Mouse (Mus musculus) lung, postnatal 10 days (tissue): Measurements from ENCODE around the gene Gsto1.

Source experiments
- DNase-seq: peaks from one replicate; pipeline ENCODE4 v3.0.0; 2021

Gene Gsto1

GRCm38 (mm10) chr19:47890489-47891130 is 35.8 kb downstream of the Gsto1 start:
- peak; percentile 58 for DNase-seq

- peak; percentile 70 for DNase-seq
Measured at GRCm38 (mm10) chr19:47891562-47892312, 37.0 kb downstream of the Gsto1 start.

GRCm38 (mm10) chr19:47893092-47893491 is 38.3 kb downstream of the Gsto1 start:
- no peak for DNase-seq

- DNase-seq: no peak
Measured at GRCm38 (mm10) chr19:47898472-47899079, 43.8 kb downstream of the Gsto1 start.

- no peak for DNase-seq
Measured at GRCm38 (mm10) chr19:47900012-47900411, 45.2 kb downstream of the Gsto1 start.

- no peak for DNase-seq
Measured at GRCm38 (mm10) chr19:47900558-47900957, 45.8 kb downstream of the Gsto1 start.

- DNase-seq: peak; percentile 62
Measured at GRCm38 (mm10) chr19:47902316-47903201, 47.8 kb downstream of the Gsto1 start.

- no peak for DNase-seq
Measured at GRCm38 (mm10) chr19:47903679-47904078, 48.9 kb downstream of the Gsto1 start.

GRCm38 (mm10) chr19:47905081-47905480 is 50.3 kb downstream of the Gsto1 start:
- no peak for DNase-seq

- DNase-seq: no peak
Measured at GRCm38 (mm10) chr19:47905603-47906002, 50.8 kb downstream of the Gsto1 start.

GRCm38 (mm10) chr19:47907596-47907995 is 52.8 kb downstream of the Gsto1 start:
- DNase-seq: no peak

- no peak for DNase-seq
Measured at GRCm38 (mm10) chr19:47908961-47909371, 54.2 kb downstream of the Gsto1 start.

- DNase-seq: peak; percentile 76
Measured at GRCm38 (mm10) chr19:47909387-47910116, 54.8 kb downstream of the Gsto1 start.

GRCm38 (mm10) chr19:47910117-47910618 is 55.4 kb downstream of the Gsto1 start:
- no peak for DNase-seq

- DNase-seq: no peak
Measured at GRCm38 (mm10) chr19:47910751-47911150, 56.0 kb downstream of the Gsto1 start.

GRCm38 (mm10) chr19:47913344-47913743 is 58.6 kb downstream of the Gsto1 start:
- no peak for DNase-seq

- no peak for DNase-seq
Measured at GRCm38 (mm10) chr19:47914191-47914590, 59.4 kb downstream of the Gsto1 start.
